Mouse (Mus musculus): ENCODE results near the gene Abca3. TPM values are rescaled to one million over a fixed set of nuclear protein-coding genes. Genes with fewer than 3 reads are reported as not detected.
A peak's percentile ranks its signal among the peaks of the same experiment; 100 is the strongest.
"Not testable (repeated sequence)": the region's sequence is repeated elsewhere in the genome, so short reads cannot be mapped to it uniquely, and the experiment has no call there.

Gene Abca3
- polyA plus RNA-seq, 1 experiment: 57.0 TPM

DNA sequence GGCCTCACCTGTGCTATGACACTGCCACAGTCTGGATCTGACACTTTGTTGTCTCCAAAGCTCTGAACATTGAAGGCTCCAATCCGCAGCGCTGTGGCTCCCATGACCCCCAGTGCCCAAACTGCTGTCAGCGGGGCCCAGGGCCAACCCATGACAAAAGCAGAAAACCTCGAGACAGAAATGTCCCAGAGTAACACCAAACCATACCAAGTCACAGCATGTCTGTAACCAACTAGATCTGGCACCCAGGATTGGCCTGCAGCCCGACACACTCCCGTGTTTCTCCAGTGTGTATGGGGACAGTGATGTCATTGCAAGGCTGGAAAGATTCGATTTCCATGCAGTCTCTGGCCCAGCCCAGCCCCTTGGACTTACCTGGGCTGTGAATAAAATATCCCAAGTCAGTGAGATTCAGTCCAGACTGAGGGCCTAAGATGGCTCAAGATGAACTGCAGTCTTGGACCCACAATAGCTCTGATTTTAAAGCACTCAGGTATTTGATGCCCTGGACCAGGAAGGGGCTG is 90.9 kb downstream of the Abca3 start, which contains the start of gene Dnase1l2:
Gene Dnase1l2, minus strand, starts transcription at position 474 of the 524 bp plus-strand sequence.
- Histone ChIP-seq H3K27ac (ENCODE audit: insufficient read depth, low read length) (peak within 1 kb of the TSS; percentile 35), H3K4me1 (ENCODE audit: control insufficient read depth, insufficient read depth, low read length) (peaks cover 37% of the 10 kb centered on the region), H3K4me3 (replicated peaks; ENCODE audit: insufficient read depth, low read depth, low read length) (no peak within 1 kb of the TSS), H3K27me3 (ENCODE audit: control insufficient read depth, insufficient read depth, low read length) (no peaks in the 10 kb centered on the region)
- WGBS: 22% methylated on average over 7 of the region's 7 CpGs
- no peak for TF ChIP-seq POLR2A (IDR thresholded peaks at IDR 0.05; ENCODE audit: borderline replicate concordance, insufficient read depth, low read length)
- peak; percentile 50 to 59 for DNase-seq

DNA sequence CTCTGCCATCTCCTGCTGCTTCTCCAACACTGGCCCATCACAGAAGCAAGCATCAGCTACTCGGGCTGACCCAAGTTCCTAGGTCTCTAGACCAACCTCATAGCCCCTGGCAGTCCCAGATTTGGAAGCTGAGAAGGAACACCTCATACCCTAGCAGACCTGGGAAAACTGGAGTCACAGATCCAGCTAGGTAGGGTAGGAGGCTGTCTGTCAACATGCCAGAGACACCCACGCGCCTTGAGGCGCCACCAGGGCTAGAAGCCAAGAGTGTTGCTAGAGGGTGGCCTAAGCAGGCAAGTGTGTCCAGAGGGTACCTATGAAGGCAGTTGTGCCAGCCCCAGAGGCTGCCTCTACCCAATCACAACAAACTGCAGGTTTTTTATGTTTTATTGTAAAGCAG is 91.7 kb downstream of the Abca3 start:
- Histone ChIP-seq H3K27me3 (ENCODE audit: control insufficient read depth, insufficient read depth, low read length) (no peaks in the 10 kb centered on the region), H3K4me3 (replicated peaks; ENCODE audit: insufficient read depth, low read depth, low read length) (no peak overlapping the region), H3K27ac (ENCODE audit: insufficient read depth, low read length) (peak overlapping the region; percentile 35), H3K4me1 (ENCODE audit: control insufficient read depth, insufficient read depth, low read length) (peaks cover 37% of the 10 kb centered on the region)
- TF ChIP-seq CTCF (IDR thresholded peaks at IDR 0.05; ENCODE audit: borderline replicate concordance, insufficient read depth, low read depth, low read length) (no peak), POLR2A (IDR thresholded peaks at IDR 0.05; ENCODE audit: borderline replicate concordance, insufficient read depth, low read length) (no peak)
- peak; percentile 83 to 86 for DNase-seq
- 28% methylated on average over 4 of the region's 4 CpGs for WGBS

DNA sequence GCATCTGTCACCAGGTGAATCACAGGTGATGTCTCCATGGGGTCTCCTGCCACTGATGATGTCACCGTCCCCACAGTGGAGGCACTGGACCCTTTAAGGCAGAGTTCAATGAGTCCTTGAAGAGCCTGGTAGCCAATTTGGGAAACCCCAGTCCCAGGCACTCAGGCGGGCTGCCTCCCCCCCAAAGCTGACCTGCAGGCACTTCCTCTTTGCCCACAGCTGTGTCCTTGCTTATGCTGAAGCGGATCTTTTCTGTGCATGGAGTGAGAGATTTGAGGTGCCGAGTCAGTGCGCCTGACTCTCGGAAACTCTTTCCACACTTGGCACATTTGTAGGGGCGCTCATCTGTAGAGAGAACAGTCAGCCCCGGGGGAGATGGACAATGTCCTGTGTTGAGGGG is 94.8 kb downstream of the Abca3 start:
- DNase-seq: no peak
- Histone ChIP-seq H3K27me3 (ENCODE audit: control insufficient read depth, insufficient read depth, low read length) (no peaks in the 10 kb centered on the region), H3K27ac (ENCODE audit: insufficient read depth, low read length) (no peak overlapping the region), H3K4me3 (replicated peaks; ENCODE audit: insufficient read depth, low read depth, low read length) (no peak overlapping the region), H3K4me1 (ENCODE audit: control insufficient read depth, insufficient read depth, low read length) (peaks cover 30% of the 10 kb centered on the region)
- WGBS: 80% methylated on average over 8 of the region's 8 CpGs
- TF ChIP-seq CTCF (IDR thresholded peaks at IDR 0.05; ENCODE audit: borderline replicate concordance, insufficient read depth, low read depth, low read length): no peak

DNA sequence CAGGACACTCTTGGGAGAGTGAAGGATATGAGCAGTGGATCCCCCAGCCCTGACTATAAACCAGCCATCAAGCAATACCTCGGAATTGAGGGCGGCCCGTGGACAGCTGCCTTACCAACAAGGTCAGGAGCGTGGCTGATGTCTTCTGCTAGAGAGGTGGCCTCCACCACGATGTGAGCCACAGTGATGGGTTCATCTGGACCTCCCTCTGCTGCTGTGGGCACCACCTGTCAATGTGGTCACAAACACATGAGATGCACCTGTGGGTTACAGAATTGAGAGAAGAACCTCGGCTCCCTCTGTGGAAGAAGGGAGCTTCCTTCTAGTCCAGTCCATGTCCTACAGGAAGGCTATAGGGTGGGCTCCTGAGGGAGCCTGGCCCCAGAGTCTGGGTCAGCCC is 97.8 kb downstream of the Abca3 start:
- DNase-seq: no peak
- peaks cover 2% of the 10 kb centered on the region for H3K4me1 ChIP-seq (ENCODE audit: control insufficient read depth, insufficient read depth, low read length)
- 89% methylated on average over 6 of the region's 6 CpGs for WGBS
- H3K27me3 ChIP-seq (ENCODE audit: control insufficient read depth, insufficient read depth, low read length): no peaks in the 10 kb centered on the region
- no peak overlapping the region for H3K27ac ChIP-seq (ENCODE audit: insufficient read depth, low read length)
- no peak overlapping the region for H3K4me3 ChIP-seq (replicated peaks; ENCODE audit: insufficient read depth, low read depth, low read length)
- TF ChIP-seq CTCF (IDR thresholded peaks at IDR 0.05; ENCODE audit: borderline replicate concordance, insufficient read depth, low read depth, low read length) (no peak), POLR2A (IDR thresholded peaks at IDR 0.05; ENCODE audit: borderline replicate concordance, insufficient read depth, low read length) (no peak)

GRCm38 (mm10) chr17:24451220-24451619 is 99.5 kb downstream of the Abca3 start:
- no peak for TF ChIP-seq POLR2A (IDR thresholded peaks at IDR 0.05; ENCODE audit: borderline replicate concordance, insufficient read depth, low read length)
- TF ChIP-seq CTCF (IDR thresholded peaks at IDR 0.05; ENCODE audit: borderline replicate concordance, insufficient read depth, low read depth, low read length): no peak
- WGBS: 93% methylated on average over 6 of the region's 6 CpGs
- no peak overlapping the region for H3K4me3 ChIP-seq (replicated peaks; ENCODE audit: insufficient read depth, low read depth, low read length)

GRCm38 (mm10) chr17:24453372-24453771 is 101.6 kb downstream of the Abca3 start:
- H3K4me3 ChIP-seq (replicated peaks; ENCODE audit: insufficient read depth, low read depth, low read length): no peak overlapping the region
- TF ChIP-seq POLR2A (IDR thresholded peaks at IDR 0.05; ENCODE audit: borderline replicate concordance, insufficient read depth, low read length) (no peak), CTCF (IDR thresholded peaks at IDR 0.05; ENCODE audit: borderline replicate concordance, insufficient read depth, low read depth, low read length) (no peak)
- no peaks in the 10 kb centered on the region for H3K27me3 ChIP-seq (ENCODE audit: control insufficient read depth, insufficient read depth, low read length)
- 84% methylated on average over 2 of the region's 2 CpGs for WGBS
- H3K27ac ChIP-seq (ENCODE audit: insufficient read depth, low read length): no peak overlapping the region
- H3K4me1 ChIP-seq (ENCODE audit: control insufficient read depth, insufficient read depth, low read length): no peaks in the 10 kb centered on the region
- no peak for DNase-seq

More at GRCm38 (mm10) chr17:24451220-24451619, 99.5 kb downstream of the Abca3 start:
- Histone ChIP-seq H3K27me3 (ENCODE audit: control insufficient read depth, insufficient read depth, low read length) (no peaks in the 10 kb centered on the region), H3K4me1 (ENCODE audit: control insufficient read depth, insufficient read depth, low read length) (no peaks in the 10 kb centered on the region), H3K27ac (ENCODE audit: insufficient read depth, low read length) (no peak overlapping the region)
- no peak for DNase-seq

GRCm38 (mm10) chr17:24454218-24454755 is 102.5 kb downstream of the Abca3 start:
- WGBS: 5% methylated on average over 14 of the region's 14 CpGs
- peak overlapping the region; percentile 71 for H3K27ac ChIP-seq (ENCODE audit: insufficient read depth, low read length)
- H3K4me1 ChIP-seq (ENCODE audit: control insufficient read depth, insufficient read depth, low read length): no peaks in the 10 kb centered on the region
- H3K27me3 ChIP-seq (ENCODE audit: control insufficient read depth, insufficient read depth, low read length): no peaks in the 10 kb centered on the region
- TF ChIP-seq POLR2A (IDR thresholded peaks at IDR 0.05; ENCODE audit: borderline replicate concordance, insufficient read depth, low read length) (no peak), CTCF (IDR thresholded peaks at IDR 0.05; ENCODE audit: borderline replicate concordance, insufficient read depth, low read depth, low read length) (no peak)
- no peak for DNase-seq
- peak overlapping the region; percentile 88 for H3K4me3 ChIP-seq (replicated peaks; ENCODE audit: insufficient read depth, low read depth, low read length)

GRCm38 (mm10) chr17:24454756-24455522 is 103.2 kb downstream of the Abca3 start:
- H3K4me1 ChIP-seq (ENCODE audit: control insufficient read depth, insufficient read depth, low read length): no peaks in the 10 kb centered on the region
- WGBS: under 1% methylated on average over 66 of the region's 67 CpGs
- no peaks in the 10 kb centered on the region for H3K27me3 ChIP-seq (ENCODE audit: control insufficient read depth, insufficient read depth, low read length)
- TF ChIP-seq POLR2A (IDR thresholded peaks at IDR 0.05; ENCODE audit: borderline replicate concordance, insufficient read depth, low read length): peak; percentile 66
- no peak for TF ChIP-seq CTCF (IDR thresholded peaks at IDR 0.05; ENCODE audit: borderline replicate concordance, insufficient read depth, low read depth, low read length)
- peak overlapping the region; percentile 71 for H3K27ac ChIP-seq (ENCODE audit: insufficient read depth, low read length)
- peak overlapping the region; percentile 88 for H3K4me3 ChIP-seq (replicated peaks; ENCODE audit: insufficient read depth, low read depth, low read length)
- DNase-seq: peak; percentile 99

DNA sequence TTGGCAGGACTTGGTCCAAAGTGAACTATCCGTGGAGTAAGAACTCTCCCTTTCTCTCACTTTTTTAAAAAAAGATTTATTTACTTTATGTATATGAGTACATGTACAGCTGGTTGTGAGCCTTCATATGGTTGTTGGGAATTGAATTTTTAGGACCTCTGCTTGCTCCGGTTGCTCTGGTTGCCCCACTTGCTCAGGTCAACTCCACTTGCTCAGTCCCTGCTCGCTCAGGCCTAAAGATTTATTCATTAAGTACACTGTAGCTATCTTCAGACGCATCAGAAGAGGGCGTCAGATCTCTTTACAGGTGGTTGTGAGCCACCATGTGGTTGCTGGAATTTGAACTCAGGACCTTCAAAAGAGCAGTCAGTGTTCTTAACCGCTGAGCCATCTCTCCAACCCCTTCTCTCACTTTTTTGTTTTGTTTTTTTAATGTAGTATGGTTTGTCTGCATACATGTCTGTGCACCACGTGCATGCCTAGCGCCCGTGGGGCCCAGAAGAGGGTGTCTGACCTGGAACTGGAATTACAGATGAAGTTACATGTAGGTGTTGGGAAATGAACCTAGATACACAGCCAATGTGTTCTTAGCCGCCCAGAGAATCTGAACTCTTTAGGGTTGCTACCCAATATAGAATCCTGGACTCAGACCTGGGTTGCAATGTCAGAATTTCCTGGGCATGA is 103.9 kb downstream of the Abca3 start:
- H3K4me1 ChIP-seq (ENCODE audit: control insufficient read depth, insufficient read depth, low read length); H3K27ac ChIP-seq (ENCODE audit: insufficient read depth, low read length); DNase-seq; H3K27me3 ChIP-seq (ENCODE audit: control insufficient read depth, insufficient read depth, low read length); H3K4me3 ChIP-seq (replicated peaks; ENCODE audit: insufficient read depth, low read depth, low read length): not testable (repeated sequence)
- 49% methylated on average over 10 of the region's 10 CpGs for WGBS
